Mouse (Mus musculus): ENCODE data around the gene Cep72.

GRCm38 (mm10) chr13:74028116-74028515 is 34.0 kb downstream of the Cep72 start:
- TF ChIP-seq CTCF (IDR thresholded peaks at IDR 0.05; ENCODE audit: low read depth), result no peak
- TF ChIP-seq EP300 (IDR thresholded peaks at IDR 0.05; ENCODE audit: low read depth), result no peak
